Mouse (Mus musculus) splenic B cell, adult 2 months (primary cell): Measurements from ENCODE around the gene Cdip1.
"Not testable (repeated sequence)": the region's sequence is repeated elsewhere in the genome, so short reads cannot be mapped to it uniquely, and the experiment has no call there.

Source experiments
- DNase-seq: peaks from one replicate; pipeline ENCODE4 v3.0.0-alpha.2; 2011; ENCODE audit warnings: low read depth, low spot score
- H3K27me3 ChIP-seq: 2 replicates; pipeline ENCODE4 v1.6.1; 2012; ENCODE audit warnings: mild to moderate bottlenecking, low read length, moderate library complexity, mixed read lengths; ENCODE audit not compliant: control insufficient read depth, poor library complexity, insufficient read depth, severe bottlenecking
- H3K36me3 ChIP-seq: 2 replicates; pipeline ENCODE4 v1.6.1; 2012; ENCODE audit warnings: mild to moderate bottlenecking, low read length, moderate library complexity, mixed read lengths; ENCODE audit not compliant: control insufficient read depth, poor library complexity, insufficient read depth, severe bottlenecking

The Cdip1 gene

GRCm38 (mm10) chr16:4789810-4790559 lies at the start of gene Cdip1:
Gene Cdip1 (minus strand): TSS chr16:4790292.
- Histone ChIP-seq H3K27me3 (no peaks in the 10 kb centered on the region), H3K36me3 (no peaks in the 10 kb centered on the region)
- peak; percentile 97 for DNase-seq

GRCm38 (mm10) chr16:4839552-4839951 lies 49.5 kb upstream of the Cdip1 start:
- no peak for DNase-seq
- Histone ChIP-seq H3K27me3 (no peaks in the 10 kb centered on the region), H3K36me3 (no peaks in the 10 kb centered on the region)

- Histone ChIP-seq H3K36me3 (no peaks in the 10 kb centered on the region), H3K27me3 (no peaks in the 10 kb centered on the region)
Observed at GRCm38 (mm10) chr16:4837631-4838030, 47.5 kb upstream of the Cdip1 start.

GRCm38 (mm10) chr16:4835191-4835590 lies 45.1 kb upstream of the Cdip1 start, which contains the start of gene 4930562C15Rik:
Gene 4930562C15Rik (plus strand): TSS chr16:4835416.
- Histone ChIP-seq H3K27me3 (no peaks in the 10 kb centered on the region), H3K36me3 (no peaks in the 10 kb centered on the region)
- DNase-seq: no peak

More at GRCm38 (mm10) chr16:4837631-4838030, 47.5 kb upstream of the Cdip1 start:
- DNase-seq: no peak

- H3K27me3 ChIP-seq: no peaks in the 10 kb centered on the region
Observed at GRCm38 (mm10) chr16:4833858-4834257, 43.8 kb upstream of the Cdip1 start.

GRCm38 (mm10) chr16:4831650-4832419 lies 41.7 kb upstream of the Cdip1 start:
- DNase-seq: no peak
- H3K36me3 ChIP-seq: no peaks in the 10 kb centered on the region

More at GRCm38 (mm10) chr16:4833858-4834257, 43.8 kb upstream of the Cdip1 start:
- no peaks in the 10 kb centered on the region for H3K36me3 ChIP-seq
- DNase-seq: no peak

GRCm38 (mm10) chr16:4829271-4829900 lies 39.3 kb upstream of the Cdip1 start:
- DNase-seq: no peak
- H3K27me3 ChIP-seq: no peaks in the 10 kb centered on the region
- H3K36me3 ChIP-seq: no peaks in the 10 kb centered on the region

More at GRCm38 (mm10) chr16:4831650-4832419, 41.7 kb upstream of the Cdip1 start:
- H3K27me3 ChIP-seq: no peaks in the 10 kb centered on the region

GRCm38 (mm10) chr16:4827639-4828038 lies 37.5 kb upstream of the Cdip1 start:
- H3K36me3 ChIP-seq: no peaks in the 10 kb centered on the region
- no peak for DNase-seq
- H3K27me3 ChIP-seq: no peaks in the 10 kb centered on the region

GRCm38 (mm10) chr16:4824466-4824865 lies 34.4 kb upstream of the Cdip1 start:
- not testable (repeated sequence) for H3K27me3 ChIP-seq, H3K36me3 ChIP-seq, DNase-seq

GRCm38 (mm10) chr16:4818349-4818748 lies 28.3 kb upstream of the Cdip1 start:
- Histone ChIP-seq H3K36me3 (no peaks in the 10 kb centered on the region), H3K27me3 (no peaks in the 10 kb centered on the region; the same call in 1 of the 2 replicates)

GRCm38 (mm10) chr16:4796631-4797030 lies 6.5 kb upstream of the Cdip1 start:
- no peak for DNase-seq
- H3K36me3 ChIP-seq: no peaks in the 10 kb centered on the region

More at GRCm38 (mm10) chr16:4818349-4818748, 28.3 kb upstream of the Cdip1 start:
- no peak for DNase-seq

GRCm38 (mm10) chr16:4791332-4791731 lies 1.2 kb upstream of the Cdip1 start:
- DNase-seq: peak; percentile 62
- Histone ChIP-seq H3K27me3 (no peaks in the 10 kb centered on the region), H3K36me3 (no peaks in the 10 kb centered on the region)

More at GRCm38 (mm10) chr16:4796631-4797030, 6.5 kb upstream of the Cdip1 start:
- no peaks in the 10 kb centered on the region for H3K27me3 ChIP-seq

- H3K27me3 ChIP-seq: no peaks in the 10 kb centered on the region
Observed at GRCm38 (mm10) chr16:4789311-4789768, 752 bp downstream of the Cdip1 start.

GRCm38 (mm10) chr16:4788176-4788575 lies 1.9 kb downstream of the Cdip1 start:
- Histone ChIP-seq H3K27me3 (no peaks in the 10 kb centered on the region), H3K36me3 (no peaks in the 10 kb centered on the region)
- DNase-seq: no peak

More at GRCm38 (mm10) chr16:4789311-4789768, 752 bp downstream of the Cdip1 start:
- H3K36me3 ChIP-seq: no peaks in the 10 kb centered on the region
- no peak for DNase-seq
